Mouse (Mus musculus): ENCODE results near the gene Reep6. TPM values are rescaled to one million over a fixed set of nuclear protein-coding genes. Genes with fewer than 3 reads are reported as not detected.

Gene Reep6
- total RNA-seq (2021) = 1 to 10 TPM; 2.7 to 4.1 TPM
- long read RNA-seq, experiment 1, transcript Reep6-203 (5 exons, 2,127 nt) = major isoform, 8 of 13 reads
- long read RNA-seq, experiment 1, partial matches to known transcripts = 3 of 13 reads
- long read RNA-seq, experiment 1, other reads (novel, unspliced or antisense) = 0 of 13 reads
- long read RNA-seq, experiment 2, partial matches to known transcripts = 4 of 8 reads
- long read RNA-seq, experiment 2, other reads (novel, unspliced or antisense) = 0 of 8 reads

GRCm38 (mm10) chr10:80329273-80330081 is at the start of gene Reep6, which contains the start of gene Pcsk4:
Gene Reep6 (plus strand): TSS chr10:80329953.
Gene Pcsk4 (minus strand): TSS chr10:80329498.
- DNase-seq (ENCODE audit: low spot score in 2 of 2) = peak; percentile 94 to 95

- no peak for DNase-seq (ENCODE audit: low spot score in 2 of 2)
These were observed 48.4 kb upstream of the Reep6 start for GRCm38 (mm10) chr10:80281304-80281703.

DNA sequence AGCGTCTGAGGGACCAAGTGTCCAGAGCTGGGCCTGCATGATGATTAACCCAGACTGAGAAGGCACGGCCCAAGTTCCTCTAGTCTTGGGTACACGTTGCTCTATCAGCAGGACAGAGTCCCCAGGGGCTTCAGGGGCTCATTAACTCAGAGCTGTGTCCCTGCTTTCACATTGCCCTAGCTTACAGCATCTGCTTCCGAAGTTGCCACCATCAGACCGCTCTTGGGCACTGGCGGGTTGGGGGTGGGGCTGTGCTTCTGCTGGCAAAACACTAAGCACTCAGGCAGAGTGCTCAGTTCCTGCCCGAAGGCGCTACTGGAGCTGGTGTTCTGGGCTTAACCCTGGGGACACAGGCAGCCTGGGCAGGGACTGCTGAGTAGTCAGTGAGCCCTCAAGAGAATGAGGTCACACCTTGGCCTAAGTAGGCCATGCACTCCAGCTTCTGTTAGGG is 47.8 kb upstream of the Reep6 start:
- no peak for DNase-seq (ENCODE audit: low spot score in 2 of 2)

- DNase-seq (ENCODE audit: low spot score in 2 of 2) = no peak
These were observed 47.0 kb upstream of the Reep6 start for GRCm38 (mm10) chr10:80282481-80283441.

DNA sequence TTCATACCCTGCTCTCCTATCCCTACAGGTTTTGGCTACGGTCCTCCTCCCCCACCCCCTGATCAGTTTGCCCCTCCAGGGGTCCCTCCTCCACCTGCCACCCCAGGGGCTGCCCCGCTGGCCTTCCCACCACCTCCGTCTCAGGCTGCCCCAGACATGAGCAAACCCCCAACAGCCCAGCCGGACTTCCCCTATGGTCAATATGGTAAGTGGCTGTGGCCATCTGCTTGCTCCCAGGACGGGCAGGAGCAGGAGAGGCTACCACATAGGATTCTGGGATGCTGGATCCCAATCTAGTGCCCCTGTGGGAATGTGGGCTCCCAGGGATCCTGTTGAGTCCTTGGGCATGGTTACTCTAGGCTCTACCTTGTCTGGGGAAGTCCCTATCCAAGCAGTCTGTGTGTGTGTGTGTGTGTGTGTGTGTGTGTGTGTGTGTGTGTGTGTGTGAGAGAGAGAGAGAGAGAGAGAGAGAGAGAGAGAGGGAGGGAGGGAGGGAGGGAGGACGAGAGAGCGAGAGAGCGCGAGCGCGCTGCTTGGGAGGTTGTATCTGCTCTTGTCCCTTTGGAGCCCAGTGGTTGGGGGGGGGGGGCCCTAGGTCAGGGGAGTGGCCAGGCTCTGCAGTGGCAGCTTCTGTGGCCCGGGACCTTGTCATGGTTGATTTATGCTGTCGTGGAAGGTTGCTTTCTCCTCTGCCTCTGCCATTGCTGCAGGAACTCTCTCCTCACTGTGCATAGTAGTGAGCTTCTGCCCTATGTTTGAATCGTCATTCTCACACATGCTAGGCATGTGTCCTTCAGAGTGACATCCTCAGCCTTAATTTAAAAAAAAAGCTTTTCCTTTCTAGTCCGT is 44.3 kb upstream of the Reep6 start:
- DNase-seq (ENCODE audit: low spot score in 2 of 2) = no peak

- DNase-seq (ENCODE audit: low spot score in 2 of 2) = no peak
These were observed 41.7 kb upstream of the Reep6 start for GRCm38 (mm10) chr10:80288097-80288496.

DNA sequence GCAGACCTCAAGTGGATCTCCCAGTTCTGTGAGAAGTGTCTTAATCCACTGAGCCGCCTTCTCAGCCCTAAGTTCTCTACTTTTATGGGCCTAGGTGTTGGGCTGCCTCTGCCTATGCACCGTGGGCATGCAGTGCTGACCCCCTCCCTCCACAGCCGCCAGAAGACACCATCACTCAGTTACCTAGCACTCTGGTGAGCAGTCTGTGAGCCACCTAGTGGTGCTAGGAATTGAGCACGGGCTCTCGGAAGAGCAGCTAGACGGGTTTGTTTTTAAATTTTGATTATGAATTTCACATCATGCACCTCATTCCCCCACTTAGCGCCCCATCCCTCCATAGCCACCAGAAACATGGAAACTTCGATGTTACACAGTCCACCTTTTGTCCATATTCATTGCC is 41.1 kb upstream of the Reep6 start:
- DNase-seq (ENCODE audit: low spot score in 2 of 2) = no peak

GRCm38 (mm10) chr10:80292251-80293146 is 37.3 kb upstream of the Reep6 start, which contains the start of gene Rps15:
Gene Rps15 (plus strand): TSS chr10:80292453.
- DNase-seq (ENCODE audit: low spot score in 2 of 2) = peak; percentile 93 to 96

- DNase-seq (ENCODE audit: low spot score in 2 of 2) = no peak
These were observed 36.4 kb upstream of the Reep6 start for GRCm38 (mm10) chr10:80293325-80293724.

GRCm38 (mm10) chr10:80294311-80294710 is 35.4 kb upstream of the Reep6 start:
- no peak for DNase-seq (ENCODE audit: low spot score in 2 of 2)

GRCm38 (mm10) chr10:80294788-80295303 is 34.9 kb upstream of the Reep6 start:
- DNase-seq (ENCODE audit: low spot score in 2 of 2) = no peak

DNA sequence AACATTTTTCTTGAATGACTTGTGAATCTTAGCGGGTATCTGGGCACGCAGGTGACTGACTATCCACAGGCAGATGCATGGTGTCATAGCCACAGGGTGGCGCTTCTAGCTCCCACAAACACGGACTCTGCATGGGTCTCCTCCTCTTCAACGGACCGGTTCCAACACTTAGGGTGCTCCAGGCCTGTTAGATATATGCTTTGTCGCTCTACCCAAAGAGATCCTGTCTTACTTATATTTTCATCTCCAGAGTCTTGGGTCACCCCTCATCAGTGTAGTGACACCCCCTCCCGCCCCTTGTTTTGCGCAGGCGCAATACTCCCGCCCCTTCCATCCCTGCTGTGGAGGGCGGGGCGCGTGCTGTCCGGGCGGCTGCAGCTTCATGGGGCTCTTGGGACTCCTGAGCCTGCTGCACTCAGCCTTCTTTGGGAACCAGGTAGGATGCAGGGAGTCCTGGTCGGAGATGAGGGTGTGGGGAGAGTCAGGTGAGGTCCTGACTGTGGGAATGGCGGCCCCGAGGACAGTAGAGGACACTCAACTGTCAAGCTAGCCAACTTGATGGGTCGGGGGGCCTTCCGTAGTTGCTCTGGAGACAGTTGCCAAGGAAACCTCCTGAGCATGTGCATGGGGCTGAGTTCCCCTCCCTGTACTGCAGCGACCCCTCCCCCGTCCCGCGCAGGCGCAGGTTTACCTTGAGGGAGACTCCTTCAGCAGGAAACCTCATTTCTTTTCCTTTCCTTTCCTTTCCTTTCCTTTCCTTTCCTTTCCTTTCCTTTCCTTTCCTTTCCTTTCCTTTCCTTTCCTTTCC is 33.9 kb upstream of the Reep6 start, which contains the start of gene Apc2:
Gene Apc2, plus strand, starts transcription at position 360 of the 808 bp plus-strand sequence.
- peak in 1 of 2 experiments; percentile 68 for DNase-seq (ENCODE audit: low spot score in 2 of 2)

- DNase-seq (ENCODE audit: low spot score in 2 of 2) = no peak
These were observed 32.9 kb upstream of the Reep6 start for GRCm38 (mm10) chr10:80296824-80297223.

- DNase-seq (ENCODE audit: low spot score in 2 of 2) = no peak
These were observed 32.1 kb upstream of the Reep6 start for GRCm38 (mm10) chr10:80297526-80298133.

- no peak for DNase-seq (ENCODE audit: low spot score in 2 of 2)
These were observed 31.0 kb upstream of the Reep6 start for GRCm38 (mm10) chr10:80298571-80299281.

GRCm38 (mm10) chr10:80299301-80299700 is 30.5 kb upstream of the Reep6 start:
- DNase-seq (ENCODE audit: low spot score in 2 of 2) = no peak

GRCm38 (mm10) chr10:80299824-80300223 is 29.9 kb upstream of the Reep6 start:
- DNase-seq (ENCODE audit: low spot score in 2 of 2) = no peak

Data from gastrocnemius, postnatal 4 days (tissue).